Mouse (Mus musculus): ENCODE measurements at regions not wholly inside any gene's neighbourhood (a gene's known extent, or its start where the extent isn't known, plus 50 kb on each side); places are given as distances from the start of the nearest gene placed in this dataset.

DNA sequence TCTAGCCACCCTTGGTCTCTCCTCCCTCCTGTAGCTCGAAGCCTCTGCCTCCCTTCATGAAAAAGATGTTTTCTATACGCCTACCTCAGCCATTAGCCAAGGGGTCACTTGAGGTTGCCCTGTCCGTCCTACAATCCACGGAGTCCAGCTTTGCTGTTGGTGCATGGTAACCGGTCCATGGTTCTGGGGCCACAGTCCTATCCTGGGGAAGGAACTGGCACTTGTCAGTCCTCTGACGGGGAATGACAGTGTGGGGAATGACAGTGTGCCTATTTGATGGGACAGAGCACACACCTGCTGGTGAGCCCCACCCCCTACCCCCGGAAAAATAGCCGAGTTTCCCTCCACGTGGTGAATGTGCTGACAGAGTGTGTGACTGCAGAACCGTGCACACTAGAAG, 120.1 kb downstream of the Katnal1 start:
- 27% methylated on average over 10 of the region's 10 CpGs for WGBS (ENCODE audit: insufficient replicate concordance)
- Histone ChIP-seq H3K27me3 (ENCODE audit: insufficient read depth, low read length) (peaks cover 3% of the 10 kb centered on the region; the same call in 1 of the 2 replicates), H3K4me1 (ENCODE audit: insufficient read depth) (0 out of 2 replicates have a peak, but pooled peaks cover 5% of the 10 kb centered on the region), H3K9ac (replicated peaks) (no peak overlapping the region), H3K4me3 (ENCODE audit: low read depth, low read length) (no peak overlapping the region), H3K27ac (ENCODE audit: low read depth) (no peak overlapping the region), H3K4me2 (ENCODE audit: low read depth, low read length) (no peak overlapping the region), H3K9me3 (ENCODE audit: low read length) (peaks cover 4% of the 10 kb centered on the region; the same call in 1 of the 2 replicates), H3K36me3 (replicated peaks; ENCODE audit: insufficient read depth, low read length) (no peaks in the 10 kb centered on the region)
- ATAC-seq = peak; percentile 24
- no peak for TF ChIP-seq EP300 (IDR thresholded peaks at IDR 0.05; ENCODE audit: low read depth)
- no peak for TF ChIP-seq CTCF (IDR thresholded peaks at IDR 0.05; ENCODE audit: low read depth)
- DNase-seq = no peak

DNA sequence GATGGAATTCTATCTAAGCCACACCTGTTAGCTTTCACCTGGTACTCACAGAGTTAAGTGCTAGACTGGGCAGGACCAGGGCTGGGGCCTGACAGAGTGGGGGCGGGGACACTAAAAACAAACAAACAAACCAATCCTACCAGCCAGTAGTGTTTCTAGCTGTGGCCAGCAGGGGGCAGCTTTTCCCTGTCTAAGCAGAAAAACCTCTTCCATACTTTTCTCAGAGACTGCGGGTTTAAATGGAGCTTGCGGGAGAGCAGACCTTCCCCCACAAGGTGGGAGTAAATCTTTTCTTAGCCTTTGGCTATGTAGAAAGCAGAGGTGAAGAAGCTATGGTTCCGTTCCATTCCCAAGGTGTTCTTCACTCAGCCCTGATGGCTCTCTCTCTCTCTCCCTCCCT, 120.7 kb downstream of the Katnal1 start:
- 12% methylated on average over 4 of the region's 4 CpGs for WGBS (ENCODE audit: insufficient replicate concordance)
- H3K4me2 ChIP-seq (ENCODE audit: low read depth, low read length) = no peak overlapping the region

DNA sequence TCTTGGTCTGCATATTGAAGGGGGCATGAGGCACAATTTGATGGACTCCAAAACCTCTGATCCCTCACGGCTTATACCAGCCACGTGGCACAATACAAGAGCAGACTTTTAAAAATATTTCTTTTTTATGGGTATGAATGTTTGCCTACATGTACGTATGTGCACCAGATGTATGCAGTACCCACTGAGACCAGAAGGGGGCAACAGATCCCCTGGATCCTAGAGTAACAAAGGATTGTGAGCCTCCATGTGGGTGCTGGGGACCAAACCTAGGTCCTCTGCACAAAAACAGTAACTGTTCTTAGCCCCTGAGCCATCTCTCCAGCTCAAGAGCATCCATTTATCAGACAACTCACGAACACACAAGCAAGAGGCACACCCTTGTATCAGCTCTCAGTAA, 121.5 kb downstream of the Katnal1 start:
- WGBS (ENCODE audit: insufficient replicate concordance) = 91% methylated on average over 4 of the region's 4 CpGs

More for the DNA sequence above, 120.7 kb downstream of the Katnal1 start:
- Histone ChIP-seq H3K27me3 (ENCODE audit: insufficient read depth, low read length) (peaks cover 3% of the 10 kb centered on the region; the same call in 1 of the 2 replicates), H3K9ac (replicated peaks) (no peak overlapping the region), H3K36me3 (replicated peaks; ENCODE audit: insufficient read depth, low read length) (no peaks in the 10 kb centered on the region), H3K4me1 (ENCODE audit: insufficient read depth) (0 out of 2 replicates have a peak, but pooled peaks cover 5% of the 10 kb centered on the region), H3K27ac (ENCODE audit: low read depth) (no peak overlapping the region), H3K9me3 (ENCODE audit: low read length) (peaks cover 4% of the 10 kb centered on the region; the same call in 1 of the 2 replicates), H3K4me3 (ENCODE audit: low read depth, low read length) (no peak overlapping the region)
- TF ChIP-seq EP300 (IDR thresholded peaks at IDR 0.05; ENCODE audit: low read depth) (no peak), CTCF (IDR thresholded peaks at IDR 0.05; ENCODE audit: low read depth) (peak; percentile 75)
- ATAC-seq = peak; percentile 77
- peak; percentile 78 for DNase-seq

DNA sequence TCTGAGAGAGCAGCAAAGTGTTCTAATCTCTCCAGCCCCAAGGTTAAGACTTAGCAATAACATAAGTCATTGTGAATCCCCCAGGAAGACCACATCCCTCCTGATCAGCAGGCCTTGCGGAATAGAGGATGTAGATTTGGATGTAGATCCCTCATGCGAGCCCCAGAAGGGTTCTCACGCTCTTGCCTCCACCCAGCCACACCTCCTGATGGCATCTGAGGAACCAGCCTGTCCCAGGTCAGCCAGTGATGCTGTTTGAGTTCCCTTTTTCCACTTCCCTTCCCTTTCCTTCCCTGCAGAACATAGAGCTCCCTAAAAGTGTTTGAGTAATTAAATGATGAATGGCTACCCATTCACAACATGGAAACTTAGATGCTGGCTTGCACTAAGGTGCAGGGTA, 124.1 kb downstream of the Katnal1 start:
- Histone ChIP-seq H3K9me3 (ENCODE audit: low read length) (peaks cover 4% of the 10 kb centered on the region; the same call in 1 of the 2 replicates), H3K27me3 (ENCODE audit: insufficient read depth, low read length) (no peaks in the 10 kb centered on the region), H3K9ac (replicated peaks) (no peak overlapping the region), H3K4me1 (ENCODE audit: insufficient read depth) (no peaks in the 10 kb centered on the region), H3K4me3 (ENCODE audit: low read depth, low read length) (no peak overlapping the region), H3K36me3 (replicated peaks; ENCODE audit: insufficient read depth, low read length) (no peaks in the 10 kb centered on the region), H3K27ac (ENCODE audit: low read depth) (no peak overlapping the region), H3K4me2 (ENCODE audit: low read depth, low read length) (no peak overlapping the region)
- no peak for TF ChIP-seq EP300 (IDR thresholded peaks at IDR 0.05; ENCODE audit: low read depth)
- no peak for TF ChIP-seq CTCF (IDR thresholded peaks at IDR 0.05; ENCODE audit: low read depth)
- 44% methylated on average over 3 of the region's 3 CpGs for WGBS (ENCODE audit: insufficient replicate concordance)
- ATAC-seq = no peak
- no peak for DNase-seq

More for the DNA sequence above, 121.5 kb downstream of the Katnal1 start:
- Histone ChIP-seq H3K27ac (ENCODE audit: low read depth) (no peak overlapping the region), H3K4me1 (ENCODE audit: insufficient read depth) (0 out of 2 replicates have a peak, but pooled peaks cover 5% of the 10 kb centered on the region), H3K36me3 (replicated peaks; ENCODE audit: insufficient read depth, low read length) (no peaks in the 10 kb centered on the region), H3K27me3 (ENCODE audit: insufficient read depth, low read length) (peaks cover 3% of the 10 kb centered on the region; the same call in 1 of the 2 replicates), H3K4me3 (ENCODE audit: low read depth, low read length) (no peak overlapping the region), H3K4me2 (ENCODE audit: low read depth, low read length) (no peak overlapping the region), H3K9me3 (ENCODE audit: low read length) (peaks cover 4% of the 10 kb centered on the region; the same call in 1 of the 2 replicates), H3K9ac (replicated peaks) (no peak overlapping the region)
- TF ChIP-seq EP300 (IDR thresholded peaks at IDR 0.05; ENCODE audit: low read depth) = no peak
- TF ChIP-seq CTCF (IDR thresholded peaks at IDR 0.05; ENCODE audit: low read depth) = peak; percentile 30; the same call in 1 of the 2 replicates
- ATAC-seq (no peak), DNase-seq (no peak)

DNA sequence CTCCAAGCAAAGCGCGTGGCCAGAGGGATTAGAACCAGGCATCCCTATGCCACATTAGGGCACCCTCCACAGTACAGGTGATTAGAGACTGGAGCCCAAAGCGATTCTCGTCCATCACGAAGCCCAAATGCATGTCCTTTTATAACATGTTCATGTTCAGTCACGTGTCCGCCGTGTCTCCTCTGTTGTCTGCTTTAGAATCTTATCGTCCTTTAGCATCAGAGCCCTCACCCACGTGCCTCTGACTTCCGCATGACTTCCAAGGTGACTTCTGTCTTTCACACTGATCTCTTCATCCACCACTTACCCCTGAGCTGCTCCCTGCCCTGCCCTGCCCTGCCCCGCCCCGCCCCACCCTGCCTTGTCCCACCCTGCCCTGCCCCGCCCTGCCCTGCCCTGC, 125.3 kb downstream of the Katnal1 start:
- 78% methylated on average over 14 of the region's 14 CpGs for WGBS (ENCODE audit: insufficient replicate concordance)
- Histone ChIP-seq H3K9me3 (ENCODE audit: low read length) (peaks cover 4% of the 10 kb centered on the region; the same call in 1 of the 2 replicates), H3K9ac (replicated peaks) (no peak overlapping the region), H3K4me2 (ENCODE audit: low read depth, low read length) (no peak overlapping the region), H3K27ac (ENCODE audit: low read depth) (no peak overlapping the region), H3K27me3 (ENCODE audit: insufficient read depth, low read length) (no peaks in the 10 kb centered on the region), H3K36me3 (replicated peaks; ENCODE audit: insufficient read depth, low read length) (no peaks in the 10 kb centered on the region), H3K4me3 (ENCODE audit: low read depth, low read length) (no peak overlapping the region), H3K4me1 (ENCODE audit: insufficient read depth) (no peaks in the 10 kb centered on the region)
- no peak for DNase-seq
- ATAC-seq = no peak
- TF ChIP-seq CTCF (IDR thresholded peaks at IDR 0.05; ENCODE audit: low read depth) = no peak
- no peak for TF ChIP-seq EP300 (IDR thresholded peaks at IDR 0.05; ENCODE audit: low read depth)

DNA sequence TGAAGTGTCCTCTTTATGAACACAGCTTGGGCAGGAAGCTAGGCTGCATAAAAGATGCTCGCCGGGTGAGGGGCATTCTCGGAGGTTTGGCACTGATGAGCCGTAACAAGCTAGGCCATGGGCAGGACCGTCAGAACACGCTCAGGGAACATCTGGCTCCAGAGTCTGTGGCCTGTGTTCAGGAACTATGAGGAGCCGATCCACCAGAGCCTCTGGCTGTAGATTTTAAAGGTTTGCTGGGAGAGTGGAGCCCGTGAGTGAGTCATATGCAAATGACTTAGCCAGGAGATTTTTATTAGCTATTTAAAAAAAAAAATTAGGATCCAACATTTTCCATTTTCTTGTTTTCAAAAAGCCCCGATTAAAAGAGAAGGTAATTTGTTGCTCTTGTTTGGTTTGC, 126.4 kb downstream of the Katnal1 start:
- Histone ChIP-seq H3K9ac (replicated peaks) (no peak overlapping the region), H3K27ac (ENCODE audit: low read depth) (no peak overlapping the region), H3K4me2 (ENCODE audit: low read depth, low read length) (no peak overlapping the region), H3K4me1 (ENCODE audit: insufficient read depth) (no peaks in the 10 kb centered on the region), H3K9me3 (ENCODE audit: low read length) (peaks cover 2% of the 10 kb centered on the region; the same call in 1 of the 2 replicates), H3K36me3 (replicated peaks; ENCODE audit: insufficient read depth, low read length) (no peaks in the 10 kb centered on the region), H3K4me3 (ENCODE audit: low read depth, low read length) (no peak overlapping the region), H3K27me3 (ENCODE audit: insufficient read depth, low read length) (no peaks in the 10 kb centered on the region)
- TF ChIP-seq EP300 (IDR thresholded peaks at IDR 0.05; ENCODE audit: low read depth) = no peak
- TF ChIP-seq CTCF (IDR thresholded peaks at IDR 0.05; ENCODE audit: low read depth) = no peak
- 81% methylated on average over 9 of the region's 9 CpGs for WGBS (ENCODE audit: insufficient replicate concordance)
- no peak for DNase-seq
- ATAC-seq = no peak
